Mouse (Mus musculus) retina, embryonic 14.5 days (tissue): Measurements from ENCODE around the gene Dtx3.
A peak's percentile ranks its signal among the peaks of the same experiment; 100 is the strongest.
"Not testable (repeated sequence)": the region's sequence is repeated elsewhere in the genome, so short reads cannot be mapped to it uniquely, and the experiment has no call there.

Source experiments
- DNase-seq: peaks from one replicate; pipeline ENCODE4 v3.0.0-alpha.2; 2015; ENCODE audit warnings: low spot score

Gene Dtx3

GRCm38 (mm10) chr10:127165654-127166403 is 29.7 kb downstream of the Dtx3 start:
- peak; percentile 60 for DNase-seq

- DNase-seq = no peak
Measured at GRCm38 (mm10) chr10:127165354-127165653, 30.2 kb downstream of the Dtx3 start.

- DNase-seq = peak; percentile 92
Measured at GRCm38 (mm10) chr10:127164631-127165353, 30.7 kb downstream of the Dtx3 start, which contains the start of gene B4galnt1. B4galnt1 (plus strand) TSS chr10:127165225.

- no peak for DNase-seq
Measured at GRCm38 (mm10) chr10:127164190-127164589, 31.3 kb downstream of the Dtx3 start.

GRCm38 (mm10) chr10:127162771-127163261 is 32.7 kb downstream of the Dtx3 start:
- DNase-seq = not testable (repeated sequence)

GRCm38 (mm10) chr10:127160728-127161127 is 34.8 kb downstream of the Dtx3 start:
- DNase-seq = no peak

- no peak for DNase-seq
Measured at GRCm38 (mm10) chr10:127160081-127160480, 35.4 kb downstream of the Dtx3 start.

GRCm38 (mm10) chr10:127158471-127158870 is 37.1 kb downstream of the Dtx3 start:
- DNase-seq = no peak

- no peak for DNase-seq
Measured at GRCm38 (mm10) chr10:127156511-127156910, 39.0 kb downstream of the Dtx3 start.

GRCm38 (mm10) chr10:127156089-127156488 is 39.4 kb downstream of the Dtx3 start:
- DNase-seq = no peak

- no peak for DNase-seq
Measured at GRCm38 (mm10) chr10:127154652-127155051, 40.9 kb downstream of the Dtx3 start.

- no peak for DNase-seq
Measured at GRCm38 (mm10) chr10:127154241-127154640, 41.3 kb downstream of the Dtx3 start.

- no peak for DNase-seq
Measured at GRCm38 (mm10) chr10:127153323-127153722, 42.2 kb downstream of the Dtx3 start.

- DNase-seq = not testable (repeated sequence)
Measured at GRCm38 (mm10) chr10:127152556-127152955, 43.0 kb downstream of the Dtx3 start.

- not testable (repeated sequence) for DNase-seq
Measured at GRCm38 (mm10) chr10:127151233-127151632, 44.3 kb downstream of the Dtx3 start.

- no peak for DNase-seq
Measured at GRCm38 (mm10) chr10:127150471-127150872, 45.1 kb downstream of the Dtx3 start.

GRCm38 (mm10) chr10:127147135-127147534 is 48.4 kb downstream of the Dtx3 start:
- DNase-seq = no peak

GRCm38 (mm10) chr10:127145303-127145702 is 50.2 kb downstream of the Dtx3 start:
- DNase-seq = no peak

GRCm38 (mm10) chr10:127144536-127144935 is 51.0 kb downstream of the Dtx3 start:
- DNase-seq = no peak

- no peak for DNase-seq
Measured at GRCm38 (mm10) chr10:127143228-127143627, 52.3 kb downstream of the Dtx3 start.

- DNase-seq = no peak
Measured at GRCm38 (mm10) chr10:127141500-127141899, 54.0 kb downstream of the Dtx3 start.

GRCm38 (mm10) chr10:127140971-127141370 is 54.6 kb downstream of the Dtx3 start:
- no peak for DNase-seq
